Mouse (Mus musculus) heart, adult 8-10 months (tissue): ENCODE measurements around the gene Zfp53. TPM values are rescaled to one million over a fixed set of nuclear protein-coding genes. Genes with fewer than 3 reads are reported as not detected.

Experiments used
- DNase-seq: peaks from one replicate; pipeline ENCODE4 v3.0.0; 2022; ENCODE audit warnings: low spot score
- total RNA-seq, 4 experiments: library from RNA; stranded (reverse); gene quantifications; 2 replicates each; pipeline ENCODE4 v1.2.4; 2022

The Zfp53 gene
- total RNA-seq, 4 experiments from 2014 or later, result 1.8 to 3.1 (median 2.4) TPM

- DNase-seq, result no peak
These were observed 37.5 kb downstream of the Zfp53 start for GRCm38 (mm10) chr17:21526270-21526669.

GRCm38 (mm10) chr17:21530645-21531330, 42.0 kb downstream of the Zfp53 start:
- no peak for DNase-seq

GRCm38 (mm10) chr17:21531621-21532020, 42.8 kb downstream of the Zfp53 start:
- DNase-seq, result peak; percentile 46

GRCm38 (mm10) chr17:21532101-21532951, 43.5 kb downstream of the Zfp53 start:
- DNase-seq, result peak; percentile 88

- DNase-seq, result no peak
These were observed 45.2 kb downstream of the Zfp53 start for GRCm38 (mm10) chr17:21533961-21534360.

GRCm38 (mm10) chr17:21534460-21535095, 45.8 kb downstream of the Zfp53 start:
- DNase-seq, result peak; percentile 92

GRCm38 (mm10) chr17:21535096-21536001, 46.6 kb downstream of the Zfp53 start, which contains the start of gene Zfp52:
Gene Zfp52, plus strand, starts transcription at chr17:21535539.
- DNase-seq, result peak; percentile 75

- no peak for DNase-seq
These were observed 47.3 kb downstream of the Zfp53 start for GRCm38 (mm10) chr17:21536096-21536495.

- no peak for DNase-seq
These were observed 47.9 kb downstream of the Zfp53 start for GRCm38 (mm10) chr17:21536676-21537075.

GRCm38 (mm10) chr17:21557831-21558230, 69.0 kb downstream of the Zfp53 start:
- DNase-seq, result no peak

Other genes starting within 250 kb of the Zfp53 start
- gene Vmn1r235, start 232.6 kb upstream of the Zfp53 start, total RNA-seq, result not detected
- gene Vmn1r236, start 206.1 kb upstream of the Zfp53 start, total RNA-seq, result not detected
- gene Vmn1r237, start 177.1 kb upstream of the Zfp53 start, total RNA-seq, result not detected
- 1 to 10 TPM in 2 of 4 experiments, under 1 TPM in 2; 0.63 to 1.5 (median 1.1) TPM for gene Zfp677, start 105.2 kb upstream of the Zfp53 start, total RNA-seq
- gene Zfp54, start 65.8 kb upstream of the Zfp53 start, total RNA-seq, result 1 to 10 TPM in 3 of 4 experiments, under 1 TPM in 1; 0.80 to 1.4 (median 1.3) TPM
- gene Zfp51, start 38.6 kb upstream of the Zfp53 start, total RNA-seq, result 1 to 10 TPM; 7.6 to 8.7 (median 8.0) TPM
- gene Zfp52, start 46.5 kb downstream of the Zfp53 start, total RNA-seq, result 1 to 10 TPM; 5.4 to 7.1 (median 6.2) TPM
- gene Zfp948, start 78.0 kb downstream of the Zfp53 start, total RNA-seq, result 1 to 10 TPM; 2.8 to 3.5 (median 3.1) TPM
- gene Zfp983, start 161.6 kb downstream of the Zfp53 start, total RNA-seq, result 1 to 10 TPM; 1.9 to 2.4 (median 2.1) TPM
- gene Gm10226, start 202.9 kb downstream of the Zfp53 start, total RNA-seq, result 1 to 10 TPM in 2 of 4 experiments, not detected in 2; 2.1 to 3.5 TPM
- 1 to 10 TPM; 1.3 to 2.0 (median 1.5) TPM for gene Zfp760, start 218.7 kb downstream of the Zfp53 start, total RNA-seq
- gene Zfp229, start 241.8 kb downstream of the Zfp53 start, total RNA-seq, result 1 to 10 TPM; 3.6 to 6.7 (median 5.1) TPM